Mouse (Mus musculus) CD4-positive helper T cell, adult 2 months (primary cell): ENCODE results near the gene Arl8b.

Source experiments
- DNase-seq: peaks from one replicate; pipeline ENCODE4 v3.0.0-alpha.2; 2012; ENCODE audit warnings: low read depth, missing footprints, low spot score

Gene Arl8b

DNA sequence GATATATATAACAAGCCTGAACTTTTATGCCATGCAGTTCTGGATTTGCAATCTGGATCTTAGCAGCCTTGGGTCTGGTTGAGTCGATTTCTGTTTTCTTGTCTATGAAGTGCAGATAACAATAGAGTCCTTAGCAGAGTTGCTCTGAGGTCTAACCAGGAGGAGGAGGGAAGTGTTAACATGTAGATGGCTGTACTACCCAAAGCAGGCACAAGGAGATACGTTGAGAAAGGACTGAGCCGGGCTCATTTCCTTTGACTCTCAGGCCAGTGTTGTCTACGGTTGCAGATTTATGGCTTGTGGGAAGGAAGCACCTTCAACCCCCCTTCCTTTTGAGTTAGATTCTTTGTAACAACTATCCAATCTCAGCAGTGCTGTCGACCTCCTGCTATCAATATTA, 1.9 kb downstream of the Arl8b start:
- DNase-seq: peak; percentile 39

DNA sequence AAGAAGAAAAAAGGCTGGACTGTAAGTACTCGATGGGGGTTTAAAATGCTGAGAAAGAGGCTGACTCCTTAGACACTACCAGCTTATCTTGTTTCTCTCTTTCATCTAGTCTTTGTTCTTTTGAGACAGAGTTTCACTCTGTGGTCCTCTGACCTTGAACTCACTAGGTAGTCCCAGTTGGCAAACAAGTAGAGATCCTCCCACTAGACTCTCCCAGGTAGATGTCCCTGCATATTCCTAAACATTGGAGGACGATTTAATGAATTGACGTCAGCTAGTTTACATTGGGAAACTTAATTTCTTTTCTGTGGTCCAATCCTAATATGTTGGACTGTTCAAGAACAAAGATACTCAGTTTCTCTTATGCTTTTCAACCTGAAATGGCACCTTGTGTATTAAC, 2.7 kb downstream of the Arl8b start:
- DNase-seq: no peak

DNA sequence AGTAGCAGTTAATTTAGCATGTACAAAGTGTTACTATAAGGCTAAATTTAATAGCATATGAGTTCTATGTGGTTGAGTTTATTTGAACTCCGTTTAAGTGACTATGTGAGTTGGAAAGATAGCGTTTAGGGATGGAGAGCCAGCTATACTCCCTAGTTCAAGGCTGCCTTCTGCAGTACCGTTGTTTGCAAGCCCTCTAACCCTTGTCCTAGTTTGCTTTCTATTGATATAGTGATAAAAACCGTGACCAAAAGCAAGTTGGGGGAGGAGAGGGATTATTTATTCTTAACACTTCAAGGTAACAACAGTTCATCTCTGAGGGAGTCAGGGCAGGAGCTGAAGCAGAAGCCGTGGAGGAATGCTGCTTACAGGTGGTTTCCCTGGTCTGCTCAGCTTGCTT, 8.6 kb downstream of the Arl8b start:
- no peak for DNase-seq

DNA sequence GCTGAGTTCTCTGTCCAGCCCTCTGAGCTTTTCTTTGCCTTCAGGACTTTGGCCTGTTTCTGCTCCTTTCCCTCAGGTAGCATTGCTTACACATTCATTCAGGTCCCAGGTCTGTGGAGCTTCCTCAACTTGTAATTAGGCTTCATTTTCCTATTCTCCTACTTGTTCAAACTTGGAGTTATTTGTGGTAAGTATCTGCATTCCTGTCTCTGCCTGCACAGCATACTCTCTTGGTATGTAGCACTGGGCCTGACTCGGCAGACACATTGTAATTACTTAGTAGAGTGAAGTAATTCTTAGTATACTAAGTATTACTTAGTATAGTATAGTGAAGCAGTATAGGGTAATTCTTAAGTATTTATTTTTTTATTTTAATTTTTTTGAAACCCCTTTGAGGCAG, 13.0 kb downstream of the Arl8b start:
- no peak for DNase-seq

DNA sequence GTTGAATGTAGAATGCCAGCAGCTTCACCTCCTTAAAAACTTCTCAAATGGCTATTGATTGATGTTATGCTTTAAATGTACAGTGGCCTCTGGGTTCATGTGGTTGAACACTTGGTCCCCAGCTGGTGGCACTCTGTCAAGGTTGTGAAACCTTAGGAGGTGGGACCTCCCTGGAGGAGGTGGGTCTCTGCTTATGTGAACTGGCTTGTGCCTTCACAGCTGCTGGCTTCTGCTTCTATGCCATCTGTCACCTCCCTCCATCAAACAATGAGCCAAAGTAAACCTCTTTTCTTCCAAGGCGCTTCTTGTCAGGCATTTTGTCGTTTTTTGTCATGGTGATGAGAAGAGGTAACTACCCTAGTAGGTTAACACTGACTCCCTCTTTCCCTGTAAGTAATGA, 13.8 kb downstream of the Arl8b start:
- no peak for DNase-seq

DNA sequence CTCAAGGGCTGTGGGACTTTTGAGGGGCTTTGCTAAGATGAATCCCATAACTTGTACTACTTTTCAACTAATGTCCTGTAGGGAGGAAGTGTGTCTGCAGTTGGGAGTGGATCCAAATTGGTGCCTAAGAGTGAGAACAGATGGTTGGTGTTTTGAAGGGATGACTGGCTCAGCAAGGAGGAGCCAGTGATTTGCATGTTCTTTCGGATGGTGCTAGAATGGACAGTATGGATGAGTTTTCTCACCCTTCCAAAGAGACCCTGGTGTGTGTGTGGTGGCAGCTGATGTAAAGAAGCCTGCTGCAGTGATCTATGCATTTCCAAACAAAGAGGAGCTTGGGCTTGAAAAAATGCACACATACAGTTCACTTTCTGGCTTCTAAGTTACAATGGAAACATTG, 22.3 kb downstream of the Arl8b start:
- no peak for DNase-seq

DNA sequence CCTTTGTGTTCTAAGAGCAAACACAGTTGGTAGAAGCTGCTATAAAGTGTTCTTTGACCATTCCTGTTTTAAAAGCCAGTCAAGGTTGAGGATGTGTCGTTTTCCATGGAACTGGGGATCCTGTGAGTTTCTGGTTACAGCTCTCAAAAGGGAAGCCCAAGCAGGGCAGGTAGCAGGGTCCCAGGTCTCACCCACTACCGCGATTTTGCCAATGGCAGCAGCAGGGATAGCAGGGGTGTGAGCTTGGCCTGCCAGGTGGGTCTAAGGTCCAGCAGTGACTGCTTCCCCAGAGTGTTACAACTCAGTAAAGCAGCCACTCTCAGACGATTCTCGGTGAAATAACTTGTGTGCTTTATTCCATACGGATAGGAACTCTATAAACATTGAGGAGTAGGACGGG, 23.0 kb downstream of the Arl8b start:
- DNase-seq: no peak

DNA sequence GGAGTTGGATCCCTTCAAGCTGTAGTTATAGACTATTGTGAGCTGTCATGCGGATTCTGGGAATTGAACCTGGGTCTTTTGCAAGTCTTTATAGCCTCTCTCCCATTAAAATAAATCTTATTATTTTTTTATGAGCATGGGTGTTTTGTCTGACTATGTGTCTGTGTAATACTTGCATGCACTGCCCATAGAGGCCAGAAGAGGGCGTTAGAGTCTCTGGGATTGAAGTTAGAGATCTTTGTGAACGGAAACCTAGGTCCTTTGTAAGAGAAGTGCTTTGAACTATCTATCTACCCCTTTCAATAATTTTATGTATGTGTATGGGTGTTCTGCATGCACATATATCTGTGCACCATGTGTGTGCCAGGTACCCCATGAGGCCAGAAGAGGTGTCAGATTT, 24.5 kb downstream of the Arl8b start:
- DNase-seq: peak; percentile 44

DNA sequence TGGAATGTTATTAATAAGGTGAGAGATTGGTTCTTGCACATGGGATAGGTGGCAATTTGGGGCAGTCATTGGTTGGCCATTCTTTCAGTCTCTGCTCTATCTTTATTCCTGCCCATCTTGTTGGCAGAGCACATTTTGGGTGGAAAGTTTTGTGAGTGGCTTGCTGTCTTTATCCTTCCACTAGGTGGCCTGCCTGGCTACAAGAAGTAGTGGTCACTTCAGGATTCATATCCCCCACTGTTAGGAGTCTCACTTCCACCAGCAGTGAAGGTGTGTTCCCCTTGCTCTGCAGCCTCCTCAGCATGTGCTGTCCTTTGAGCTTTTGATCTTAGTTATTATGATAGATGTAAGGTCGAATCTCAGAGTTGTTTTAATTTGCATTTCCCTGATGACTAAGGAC, 25.9 kb downstream of the Arl8b start:
- DNase-seq: no peak

DNA sequence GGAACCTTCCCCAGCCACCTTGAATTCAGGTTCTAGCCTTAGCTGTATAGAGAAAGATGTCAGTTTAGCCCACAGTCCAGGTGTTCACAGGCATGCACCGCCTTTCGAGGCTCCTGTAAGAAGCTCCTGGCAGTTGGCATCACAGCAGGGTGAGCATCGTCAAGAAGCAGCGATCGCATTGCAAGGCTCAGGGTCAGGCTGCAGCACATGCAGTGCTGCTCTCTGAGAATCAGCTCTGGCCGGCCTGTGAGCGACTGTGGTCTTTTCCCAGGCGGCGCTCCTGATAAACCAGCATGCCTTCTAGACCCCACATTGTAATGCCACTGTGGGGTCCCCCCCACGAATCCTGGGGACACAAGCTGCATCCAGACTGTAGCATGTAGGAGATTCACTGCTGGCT, 27.3 kb downstream of the Arl8b start:
- no peak for DNase-seq

DNA sequence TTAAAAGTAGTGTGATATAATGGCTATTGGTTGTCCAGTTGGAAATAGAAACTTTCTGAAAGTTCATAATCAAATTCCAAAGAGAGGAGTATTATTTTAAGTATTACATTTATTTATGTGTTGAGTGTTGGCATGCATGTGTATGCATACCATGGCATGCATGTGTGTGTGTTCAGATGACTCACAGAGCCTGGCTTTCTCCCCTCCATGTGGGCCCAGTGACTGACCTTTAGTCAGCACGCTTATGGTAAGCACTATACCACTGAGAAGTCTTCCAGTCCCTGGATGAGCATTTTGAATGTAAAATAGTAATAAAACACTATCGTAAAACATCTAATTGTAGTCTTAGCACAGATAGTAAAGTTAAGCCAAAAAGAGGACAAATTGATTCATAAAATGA, 29.2 kb downstream of the Arl8b start:
- no peak for DNase-seq

DNA sequence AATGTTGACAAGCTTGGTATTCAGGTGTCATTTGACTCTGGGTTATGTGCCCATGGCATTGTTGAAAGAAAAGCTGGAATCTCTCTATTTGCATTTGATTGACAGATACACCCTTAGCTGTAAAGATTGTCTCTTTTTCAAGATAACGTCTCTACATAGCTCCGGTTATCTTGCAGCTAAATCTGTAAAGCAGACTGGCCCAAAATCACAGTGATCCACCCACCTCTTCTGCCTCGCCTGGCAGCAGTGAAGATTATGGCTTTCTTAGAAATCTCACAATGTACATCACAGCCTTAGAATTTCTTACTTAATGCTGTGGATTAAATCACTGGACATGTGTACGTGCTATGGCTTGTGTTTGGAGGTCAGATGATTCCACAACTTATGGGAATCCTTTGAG, 34.6 kb downstream of the Arl8b start:
- no peak for DNase-seq

DNA sequence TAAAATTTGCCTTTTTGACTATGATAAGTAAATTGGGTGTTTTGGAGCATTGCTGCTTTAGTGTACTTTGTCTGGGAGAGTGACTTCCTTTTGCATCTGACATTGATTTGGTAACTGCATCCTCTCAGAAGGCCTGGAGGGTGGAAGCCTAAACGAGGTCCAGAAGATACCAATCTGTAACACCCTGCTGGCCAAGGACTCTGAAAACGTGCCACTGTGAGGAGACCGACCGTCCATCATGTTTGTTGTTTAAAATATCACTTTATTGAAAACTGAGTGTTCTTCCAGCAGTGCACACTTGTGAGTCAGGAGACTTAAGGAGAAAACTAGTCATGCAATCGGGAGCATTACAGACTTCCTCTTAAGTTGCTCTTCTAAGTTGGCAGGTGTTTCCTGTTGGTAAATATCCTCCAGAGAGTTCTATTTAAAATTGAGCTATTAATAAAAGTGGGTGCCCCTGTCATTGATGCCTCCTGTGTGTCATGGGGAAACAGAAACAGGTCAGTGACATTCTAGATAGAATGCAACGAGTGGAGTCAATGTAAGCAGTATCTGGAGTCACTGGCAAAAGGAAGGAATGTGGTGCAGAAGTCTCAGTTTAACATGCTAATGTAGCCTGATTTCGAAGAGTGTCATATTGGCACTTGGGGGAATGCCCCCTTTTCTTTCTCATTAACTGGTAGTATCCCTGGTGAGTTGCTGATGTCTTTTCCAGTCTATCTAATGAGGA, 42.1 kb downstream of the Arl8b start:
- DNase-seq: no peak

DNA sequence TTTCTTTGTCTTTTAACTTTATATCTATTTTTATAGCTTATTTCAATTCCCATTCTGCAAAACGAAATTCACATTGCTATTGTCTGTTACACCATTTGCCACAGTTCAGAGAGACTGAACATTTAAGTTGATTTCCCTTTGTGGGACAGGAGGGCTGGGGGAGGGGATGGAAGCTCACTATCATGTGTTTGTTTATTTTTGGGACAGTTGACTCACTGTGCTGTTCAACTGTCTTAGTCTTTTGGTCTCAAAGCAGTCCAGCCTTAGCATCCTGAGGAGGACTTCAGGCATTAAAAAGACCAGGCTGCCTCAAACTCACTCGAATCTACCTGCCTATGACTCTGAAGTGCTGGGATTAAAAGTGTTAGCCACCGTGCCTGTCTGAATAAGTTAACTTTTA, 43.2 kb downstream of the Arl8b start:
- DNase-seq: no peak

DNA sequence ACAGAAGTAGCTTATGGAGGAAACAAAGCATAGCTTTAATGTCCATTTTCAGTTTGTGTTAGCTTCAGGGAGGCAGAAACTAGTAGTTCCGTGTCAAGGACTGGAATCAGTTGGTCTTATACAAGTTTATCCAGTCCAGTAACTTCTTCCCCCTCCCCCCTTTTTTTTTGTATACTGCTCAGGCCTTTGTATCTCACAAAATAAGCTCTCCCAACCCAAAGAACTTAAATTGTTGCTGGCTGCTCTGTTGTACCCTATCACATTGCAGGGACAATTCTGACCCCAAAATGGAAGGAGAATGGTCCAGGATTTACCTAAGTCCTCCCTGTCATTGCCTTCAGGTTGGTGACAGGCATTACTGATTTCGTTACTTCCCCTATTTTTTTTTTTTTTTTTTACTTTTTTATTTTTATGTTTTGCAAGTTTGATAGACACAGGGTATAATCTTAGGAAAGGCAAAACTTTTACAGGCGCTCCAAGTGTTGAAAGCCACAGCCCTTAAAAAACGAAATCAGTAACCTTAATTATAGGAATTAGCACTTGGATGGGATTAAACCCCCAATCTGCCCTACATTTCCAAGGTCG, 44.5 kb downstream of the Arl8b start:
- DNase-seq: no peak

DNA sequence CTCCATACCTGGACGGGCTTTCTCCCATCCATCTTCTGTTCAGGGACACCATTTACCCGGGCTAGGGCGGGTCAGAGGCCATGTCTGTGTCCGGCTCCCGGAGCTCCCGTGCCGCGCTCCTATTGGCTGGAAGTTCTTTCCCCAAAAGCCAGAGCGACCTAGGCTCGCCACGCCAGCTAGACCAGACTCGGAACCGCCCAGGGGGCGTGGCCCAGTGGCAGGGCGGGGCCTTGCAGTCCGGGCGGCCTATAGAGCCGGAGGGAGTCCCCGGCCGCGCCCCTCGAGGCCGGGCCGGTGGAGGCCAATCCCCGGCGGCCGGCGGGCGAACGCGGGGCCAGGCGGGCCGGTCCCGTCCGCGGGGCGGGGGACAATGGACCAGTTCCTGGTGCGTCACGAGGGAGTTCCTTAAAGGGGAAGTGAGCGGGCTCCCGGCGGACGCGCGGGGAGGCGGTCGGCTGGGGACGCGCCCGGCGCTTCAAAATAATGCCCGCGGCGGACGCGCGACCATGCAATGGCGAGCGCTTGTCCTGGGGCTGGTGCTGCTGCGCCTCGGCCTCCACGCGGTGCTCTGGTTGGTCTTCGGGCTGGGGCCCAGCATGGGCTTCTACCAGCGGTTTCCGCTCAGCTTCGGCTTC, 45.5 kb downstream of the Arl8b start, which contains the start of gene Edem1:
Gene Edem1 (plus strand): TSS at position 408 of the 635 bp plus-strand sequence.
- DNase-seq: peak; percentile 96

DNA sequence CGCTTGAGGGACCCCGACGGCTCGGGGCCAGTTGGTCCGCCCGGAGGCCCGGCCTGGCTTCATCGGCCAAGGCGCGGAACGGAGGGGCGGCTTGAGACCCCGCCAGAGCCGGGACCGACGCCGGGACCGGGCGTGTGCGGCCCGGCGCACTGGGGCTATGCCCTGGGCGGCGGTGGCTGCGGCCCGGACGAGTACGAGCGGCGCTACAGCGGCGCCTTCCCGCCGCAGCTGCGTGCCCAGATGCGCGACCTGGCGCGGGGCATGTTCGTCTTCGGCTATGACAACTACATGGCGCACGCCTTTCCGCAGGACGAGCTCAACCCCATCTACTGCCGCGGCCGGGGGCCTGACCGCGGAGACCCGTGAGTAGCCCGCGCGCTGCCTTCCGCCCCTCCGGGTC, 46.0 kb downstream of the Arl8b start:
- peak; percentile 77 for DNase-seq

DNA sequence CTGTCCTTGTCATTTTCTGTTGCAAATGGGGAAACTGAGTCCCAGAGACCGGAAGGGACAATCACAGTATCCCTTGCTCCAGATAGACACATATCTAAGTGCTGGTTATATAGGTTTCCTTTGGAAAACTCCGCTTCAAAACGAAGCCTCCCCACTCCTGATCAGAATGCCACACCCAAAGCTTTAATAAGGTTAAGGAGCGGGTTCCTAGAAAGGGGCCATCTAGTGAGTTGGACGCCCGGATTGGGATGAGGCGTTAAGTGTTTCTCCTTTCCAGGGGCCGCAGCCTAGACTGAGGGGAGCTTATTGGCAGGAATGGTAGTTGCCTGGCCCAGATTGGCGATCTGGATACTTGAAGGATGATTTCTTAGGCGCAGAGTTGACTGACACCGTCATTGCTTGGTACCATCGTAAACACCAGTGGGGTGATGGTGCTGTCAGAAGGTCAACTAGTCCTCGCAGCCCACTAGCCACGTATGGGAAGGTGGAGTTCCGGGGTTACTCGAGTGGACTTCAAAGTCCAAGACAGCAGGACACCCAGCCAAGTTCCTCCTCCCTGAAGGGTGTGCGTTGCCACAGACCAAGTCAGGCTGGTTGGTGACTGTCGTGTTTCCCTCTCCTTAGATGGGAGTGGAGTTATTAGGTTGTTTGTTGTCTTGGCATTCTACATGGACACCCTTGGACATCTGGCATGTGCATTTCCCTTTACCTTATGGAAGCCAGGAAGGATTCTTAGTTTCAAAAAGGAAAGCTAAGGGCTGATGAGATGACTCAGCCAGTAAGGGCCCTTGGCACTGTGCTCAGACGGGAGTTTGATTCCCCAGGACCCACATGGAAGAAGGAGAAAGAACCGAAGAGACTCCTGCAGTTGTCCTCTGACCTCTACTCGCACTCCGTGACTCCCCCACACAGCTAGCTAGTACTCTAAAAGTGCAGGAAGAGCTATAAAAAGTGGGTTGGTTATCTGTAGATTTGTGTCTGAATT, 46.8 kb downstream of the Arl8b start:
- DNase-seq: peak; percentile 28

DNA sequence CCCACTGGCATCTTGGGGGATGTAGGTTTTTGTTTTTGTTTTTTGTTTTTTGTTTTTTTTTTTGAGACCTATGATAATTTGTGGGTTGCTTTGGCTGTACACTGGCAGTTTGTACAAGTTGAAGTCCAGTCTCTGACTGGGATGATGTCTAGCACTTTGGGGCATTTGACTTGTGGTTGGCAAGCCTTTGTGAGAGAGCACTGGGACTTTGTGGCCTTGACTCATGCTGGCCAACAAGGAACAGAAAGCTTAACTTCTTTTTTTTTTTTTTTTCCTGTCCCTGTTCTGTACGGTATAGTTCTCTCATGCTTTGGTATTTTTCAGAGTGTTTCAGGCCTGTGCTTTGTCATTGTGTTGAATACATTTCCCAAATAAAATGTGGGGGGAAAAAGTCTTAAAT, 49.3 kb downstream of the Arl8b start:
- no peak for DNase-seq

DNA sequence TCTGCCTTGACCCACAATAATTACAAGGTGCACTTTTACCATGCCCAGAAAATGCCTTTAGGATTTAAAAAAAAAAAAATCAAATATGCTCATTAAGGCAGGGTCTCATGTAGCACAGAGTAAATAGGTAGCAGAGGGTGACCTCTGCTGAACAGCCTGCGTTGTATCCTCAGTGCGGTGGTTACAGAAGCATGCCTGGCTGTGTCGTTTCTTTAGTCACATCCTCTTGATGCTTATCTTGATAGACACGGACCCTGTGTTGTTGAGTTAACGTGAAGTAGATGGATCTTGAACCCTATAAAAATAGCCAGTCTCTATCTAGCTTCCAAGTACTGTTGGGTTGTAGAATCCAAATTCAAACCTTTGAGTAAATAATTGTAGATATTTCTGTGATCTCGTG, 50.1 kb downstream of the Arl8b start:
- DNase-seq: peak; percentile 59

DNA sequence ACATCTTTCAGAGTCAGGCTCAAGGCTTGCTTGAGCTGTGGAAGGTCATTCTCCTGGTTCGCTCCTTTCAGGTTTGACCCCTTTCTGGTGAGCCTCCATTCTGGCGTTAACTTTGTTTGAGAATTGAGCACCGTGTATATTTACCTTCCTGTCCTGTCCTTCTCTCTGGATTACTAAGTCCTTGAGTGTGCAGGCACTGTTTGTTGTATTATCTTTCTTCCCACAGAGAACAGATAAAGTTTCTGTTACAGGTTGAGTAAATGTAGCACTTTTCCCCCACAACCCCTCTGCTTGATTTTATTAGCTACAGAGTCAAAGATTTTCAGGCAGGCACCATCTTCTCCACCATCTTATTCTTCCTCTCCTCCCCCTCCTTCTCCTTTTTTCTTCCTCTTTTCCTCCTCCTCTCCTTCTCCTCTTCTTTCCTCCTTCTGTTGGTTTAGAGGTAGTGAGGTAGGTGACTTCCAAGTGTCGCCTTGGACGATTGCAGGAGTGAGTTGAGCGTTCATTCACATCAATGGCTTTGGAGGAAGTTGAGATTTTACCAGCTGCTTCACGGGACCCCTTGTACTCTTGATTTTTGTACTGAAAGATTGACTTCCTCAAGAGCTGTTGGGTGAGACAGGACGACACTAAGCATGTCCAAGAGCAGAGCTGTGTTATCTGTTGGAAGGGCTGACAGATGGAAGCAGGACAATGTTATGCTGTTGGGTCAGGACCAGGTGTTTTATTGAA, 51.2 kb downstream of the Arl8b start:
- DNase-seq: peak; percentile 29
